Mouse (Mus musculus): Measurements from ENCODE around the gene C730034F03Rik. TPM values are rescaled to one million over a fixed set of nuclear protein-coding genes. Genes with fewer than 3 reads are reported as not detected.

Gene C730034F03Rik
- total RNA-seq (2023; ENCODE audit: inconsistent age) = 8.6 to 15.8 TPM (median 10.5 TPM) in 4 replicates

DNA sequence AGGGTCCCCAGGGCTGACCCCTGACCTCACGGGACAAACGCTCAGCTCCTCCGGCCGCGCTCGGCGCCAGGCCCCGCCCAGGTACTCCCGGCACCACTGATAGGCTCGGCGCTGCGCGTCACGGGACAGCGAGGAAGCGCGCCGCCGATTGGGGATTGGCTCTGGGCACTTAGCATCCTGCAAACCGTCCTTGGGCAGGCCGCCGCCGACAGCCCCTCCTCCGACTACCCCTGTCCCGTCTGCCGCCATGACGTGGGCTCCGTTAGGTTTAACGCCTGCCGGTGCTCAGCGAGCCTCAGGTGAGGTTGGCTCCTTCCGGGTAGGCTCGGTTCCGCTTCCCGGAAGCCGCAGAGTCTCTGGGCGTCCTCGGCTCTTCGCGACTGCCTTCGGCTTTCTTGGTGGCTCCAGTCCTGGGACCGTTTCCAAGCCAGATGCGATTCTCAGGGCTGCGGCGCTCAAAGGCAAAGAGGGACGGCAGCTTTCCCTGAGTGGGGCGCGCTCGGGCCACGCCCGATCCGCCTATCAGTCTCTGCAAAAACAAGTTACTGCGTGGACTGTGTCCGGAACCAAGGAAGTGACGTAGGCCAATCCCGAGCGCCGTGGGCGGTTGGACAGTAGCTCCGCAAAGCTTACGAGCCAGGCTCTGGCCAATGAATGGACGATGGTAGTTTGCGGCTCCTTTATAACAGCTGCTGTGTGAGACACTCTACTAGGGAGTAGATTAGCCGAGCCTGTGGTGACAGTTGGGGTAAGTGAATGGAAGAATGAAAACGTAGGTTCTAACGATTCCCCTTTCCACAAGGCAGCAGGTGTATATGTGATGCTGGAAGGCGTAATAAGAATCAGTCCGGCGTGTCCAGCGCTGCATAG, at the start of gene C730034F03Rik, which contains the start of the genes Gm44502 and Chkb:
TSS of gene C730034F03Rik (plus strand) at position 238 of the 870 bp plus-strand sequence.
TSS of gene Gm44502 (minus strand) at position 345 of the 870 bp plus-strand sequence.
TSS of gene Chkb (minus strand) at position 557 of the 870 bp plus-strand sequence.

DNA sequence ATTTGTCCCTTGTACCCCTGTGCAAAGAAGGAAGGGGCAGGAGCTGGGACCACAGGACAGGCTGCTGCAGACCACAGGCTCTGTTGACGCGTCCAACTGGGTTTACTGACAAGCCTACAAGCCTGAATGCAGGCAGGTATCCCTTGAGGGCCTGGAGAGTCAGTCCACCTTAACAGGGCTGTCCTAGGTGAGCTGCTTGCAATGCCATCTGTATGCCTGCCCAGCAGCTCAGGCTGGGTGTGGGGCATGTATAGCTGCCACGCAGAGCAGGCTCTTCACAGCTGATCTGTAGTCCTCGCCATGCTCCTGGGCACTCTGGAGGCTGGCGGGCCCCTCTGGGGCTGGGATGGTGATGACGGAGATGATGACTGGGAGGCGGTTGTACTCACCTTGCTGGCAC, 44.8 kb upstream of the C730034F03Rik start, which contains the start of gene Klhdc7b:
TSS of gene Klhdc7b (plus strand) at position 301 of the 400 bp plus-strand sequence.

DNA sequence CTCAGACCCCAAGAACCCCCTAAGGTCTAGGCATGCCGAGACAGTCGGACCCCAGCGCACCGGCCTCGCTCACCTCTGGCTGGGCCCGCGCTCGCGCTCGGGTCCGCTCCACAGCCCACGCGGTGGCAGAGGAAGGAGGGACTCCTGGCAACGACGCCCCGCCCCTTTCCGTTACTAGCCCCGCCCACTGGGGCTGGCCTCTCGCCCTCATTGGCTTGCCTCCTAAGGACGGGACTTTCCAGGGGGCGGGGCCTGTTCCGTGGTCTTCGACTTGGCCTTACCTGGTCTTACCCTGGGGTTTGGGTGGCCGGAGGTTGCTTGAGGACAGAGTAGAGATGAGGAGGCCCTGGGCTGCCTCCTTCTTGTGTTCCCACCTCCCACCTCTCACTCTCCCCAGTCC, 19.3 kb upstream of the C730034F03Rik start, which contains the start of gene Syce3:
TSS of gene Syce3 (minus strand) at position 386 of the 400 bp plus-strand sequence.

DNA sequence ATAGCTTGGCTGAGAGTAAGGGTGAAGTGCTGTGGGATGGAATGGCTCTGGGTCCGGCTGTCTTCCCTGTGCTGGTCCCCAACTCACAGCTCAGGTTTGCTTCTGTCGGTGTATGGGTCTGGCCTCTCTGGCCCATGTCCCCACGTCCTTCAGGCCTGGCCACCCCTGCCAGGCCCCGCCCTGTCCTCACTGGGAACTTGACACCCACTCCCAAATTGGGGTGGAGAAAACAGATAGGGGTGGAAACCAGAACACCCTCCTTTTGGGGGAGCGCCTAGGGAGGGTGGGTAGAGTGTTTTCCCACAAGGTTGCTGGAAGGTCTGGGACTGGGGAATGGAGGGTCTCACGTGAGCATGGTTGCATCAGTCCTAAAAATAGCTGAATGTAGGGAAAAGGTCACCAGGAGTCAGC, 3.7 kb upstream of the C730034F03Rik start, which contains the start of gene Cpt1b:
TSS of gene Cpt1b (minus strand) at position 153 of the 411 bp plus-strand sequence.

DNA sequence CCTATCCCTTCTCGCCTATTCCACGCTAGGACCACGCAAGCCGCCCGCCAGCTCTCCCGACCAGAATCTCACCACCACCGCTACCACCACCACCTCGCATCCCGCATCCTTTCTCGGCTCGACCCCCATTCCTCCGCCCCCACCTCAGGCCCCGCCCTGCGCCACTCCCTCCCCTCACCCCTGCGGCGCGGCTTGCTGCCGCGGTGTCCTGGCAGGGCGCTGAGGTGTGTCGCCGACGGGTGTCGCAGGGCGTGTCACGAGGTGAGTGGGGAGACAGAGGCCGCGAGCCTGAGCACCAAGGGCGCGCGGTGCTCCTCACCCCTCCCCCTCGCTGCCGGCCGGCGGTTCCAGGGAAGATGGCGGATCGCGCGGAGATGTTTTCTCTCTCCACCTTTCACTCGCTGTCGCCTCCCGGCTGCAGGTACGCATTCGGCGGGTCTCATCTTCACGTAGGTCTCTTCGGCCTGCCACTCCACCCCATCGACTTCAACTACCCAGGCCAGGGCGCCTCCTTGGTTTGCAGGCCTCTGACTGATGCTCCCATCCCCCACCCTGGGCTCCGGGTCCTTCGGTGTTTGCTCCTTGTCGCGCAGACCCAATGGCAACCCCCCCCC, 24.6 kb downstream of the C730034F03Rik start, which contains the start of gene Mapk8ip2:
TSS of gene Mapk8ip2 (plus strand) at position 49 of the 614 bp plus-strand sequence.

DNA sequence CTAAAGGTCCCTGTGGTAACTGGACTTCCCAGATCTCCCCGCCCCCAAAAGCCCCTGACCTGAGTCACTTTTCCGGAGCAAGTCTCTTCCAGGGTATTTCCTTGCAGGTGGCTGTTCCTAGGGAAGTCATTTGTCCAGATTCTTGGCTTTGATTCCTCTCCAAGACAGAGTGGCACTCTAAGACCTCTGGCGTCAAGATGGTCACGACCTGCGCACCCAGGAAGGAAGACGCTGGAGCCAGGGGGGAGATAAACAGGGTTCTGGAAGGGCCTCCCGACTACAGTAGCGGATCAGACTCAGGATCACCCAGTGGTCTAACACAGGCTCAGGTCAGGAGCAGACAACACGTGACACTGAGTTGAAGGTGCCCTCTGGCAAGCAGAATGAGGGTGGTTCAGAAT, 47.7 kb downstream of the C730034F03Rik start, which contains the start of gene Arsa:
TSS of gene Arsa (minus strand) at position 335 of the 401 bp plus-strand sequence.

Other genes starting within 250 kb of the C730034F03Rik start
- gene Plxnb2, start 248.8 kb upstream of the C730034F03Rik start, total RNA-seq (2023; ENCODE audit: inconsistent age) = 7.2 to 13.8 TPM (median 10.2 TPM) in 4 replicates
- 26.4 to 33.2 TPM (median 31.3 TPM) in 4 replicates for gene Dennd6b, start 233.1 kb upstream of the C730034F03Rik start, total RNA-seq (2023; ENCODE audit: inconsistent age)
- 57.9 to 61.0 TPM (median 59.6 TPM) in 4 replicates for gene Ppp6r2, start 218.0 kb upstream of the C730034F03Rik start, total RNA-seq (2023; ENCODE audit: inconsistent age)
- 231 to 274 TPM (median 254 TPM) in 4 replicates for gene Sbf1, start 114.3 kb upstream of the C730034F03Rik start, total RNA-seq (2023; ENCODE audit: inconsistent age)
- not detected in 4 replicates for gene Adm2, start 106.9 kb upstream of the C730034F03Rik start, total RNA-seq (2023; ENCODE audit: inconsistent age)
- not detected in 4 replicates for gene Miox, start 95.2 kb upstream of the C730034F03Rik start, total RNA-seq (2023; ENCODE audit: inconsistent age)
- gene Lmf2, start 73.9 kb upstream of the C730034F03Rik start, total RNA-seq (2023; ENCODE audit: inconsistent age) = 40.7 to 60.9 TPM (median 56.0 TPM) in 4 replicates
- 125 to 135 TPM (median 132 TPM) in 4 replicates for gene Ncaph2, start 73.9 kb upstream of the C730034F03Rik start, total RNA-seq (2023; ENCODE audit: inconsistent age)
- 17.1 to 18.9 TPM (median 18.3 TPM) in 4 replicates for gene Sco2, start 55.7 kb upstream of the C730034F03Rik start, total RNA-seq (2023; ENCODE audit: inconsistent age)
- 0.39 to 1.3 TPM (median 0.75 TPM) in 4 replicates for gene Tymp, start 52.5 kb upstream of the C730034F03Rik start, total RNA-seq (2023; ENCODE audit: inconsistent age)
- gene Odf3b, start 50.3 kb upstream of the C730034F03Rik start, total RNA-seq (2023; ENCODE audit: inconsistent age) = not detected in 4 replicates
- gene Klhdc7b, start 44.7 kb upstream of the C730034F03Rik start, total RNA-seq (2023; ENCODE audit: inconsistent age) = not detected in 4 replicates
- gene Syce3, start 19.1 kb upstream of the C730034F03Rik start, total RNA-seq (2023; ENCODE audit: inconsistent age) = not detected in 4 replicates
- gene Cpt1b, start 3.7 kb upstream of the C730034F03Rik start, total RNA-seq (2023; ENCODE audit: inconsistent age) = 7.3 to 12.6 TPM (median 8.2 TPM) in 4 replicates
- gene Gm44502, start 107 bp downstream of the C730034F03Rik start, total RNA-seq (2023; ENCODE audit: inconsistent age) = 1.6 to 2.3 TPM in 2 of 4 replicates, not detected in the others
- 312 to 334 TPM (median 321 TPM) in 4 replicates for gene Chkb, start 319 bp downstream of the C730034F03Rik start, total RNA-seq (2023; ENCODE audit: inconsistent age)
- not detected in 4 replicates for gene Mapk8ip2, start 24.3 kb downstream of the C730034F03Rik start, total RNA-seq (2023; ENCODE audit: inconsistent age)
- gene Arsa, start 47.8 kb downstream of the C730034F03Rik start, total RNA-seq (2023; ENCODE audit: inconsistent age) = 15.7 to 19.9 TPM (median 17.7 TPM) in 4 replicates
- 0.26 TPM in 1 of 4 replicates, not detected in the others for gene Shank3, start 70.0 kb downstream of the C730034F03Rik start, total RNA-seq (2023; ENCODE audit: inconsistent age)
- not detected in 4 replicates for gene Acr, start 138.7 kb downstream of the C730034F03Rik start, total RNA-seq (2023; ENCODE audit: inconsistent age)
- 3.3 to 5.7 TPM (median 4.6 TPM) in 4 replicates for gene Rabl2, start 162.3 kb downstream of the C730034F03Rik start, total RNA-seq (2023; ENCODE audit: inconsistent age)